Mouse (Mus musculus) ES-E14 (cell line): ENCODE data around the gene Pknox1.

Experiments used
- ZC3H11A ChIP-seq: IDR thresholded peaks from 2 replicates; pipeline ENCODE4 v1.6.1; 2012; ENCODE audit warnings: low read depth, mild to moderate bottlenecking, inconsistent platforms, low read length, borderline replicate concordance
- ZNF384 ChIP-seq: IDR thresholded peaks from 2 replicates; pipeline ENCODE4 v1.6.1; 2012; ENCODE audit warnings: low read depth, low read length, inconsistent platforms

- TF ChIP-seq ZNF384 (no peak), ZC3H11A (no peak)
Observed at GRCm38 (mm10) chr17:31583781-31584180, 19.2 kb downstream of the Pknox1 start.
